Mouse (Mus musculus) stomach, postnatal 0 days (tissue): ENCODE measurements around the gene BC024063.

Experiments used
- CTCF ChIP-seq: IDR thresholded peaks from 2 replicates; pipeline ENCODE4 v1.5.1; 2016; ENCODE audit warnings: antibody characterized with exemption, low read depth, mild to moderate bottlenecking, moderate library complexity
- EP300 ChIP-seq: optimal IDR thresholded peaks from 2 replicates; pipeline ENCODE3; 2016; ENCODE audit warnings: antibody characterized with exemption

DNA sequence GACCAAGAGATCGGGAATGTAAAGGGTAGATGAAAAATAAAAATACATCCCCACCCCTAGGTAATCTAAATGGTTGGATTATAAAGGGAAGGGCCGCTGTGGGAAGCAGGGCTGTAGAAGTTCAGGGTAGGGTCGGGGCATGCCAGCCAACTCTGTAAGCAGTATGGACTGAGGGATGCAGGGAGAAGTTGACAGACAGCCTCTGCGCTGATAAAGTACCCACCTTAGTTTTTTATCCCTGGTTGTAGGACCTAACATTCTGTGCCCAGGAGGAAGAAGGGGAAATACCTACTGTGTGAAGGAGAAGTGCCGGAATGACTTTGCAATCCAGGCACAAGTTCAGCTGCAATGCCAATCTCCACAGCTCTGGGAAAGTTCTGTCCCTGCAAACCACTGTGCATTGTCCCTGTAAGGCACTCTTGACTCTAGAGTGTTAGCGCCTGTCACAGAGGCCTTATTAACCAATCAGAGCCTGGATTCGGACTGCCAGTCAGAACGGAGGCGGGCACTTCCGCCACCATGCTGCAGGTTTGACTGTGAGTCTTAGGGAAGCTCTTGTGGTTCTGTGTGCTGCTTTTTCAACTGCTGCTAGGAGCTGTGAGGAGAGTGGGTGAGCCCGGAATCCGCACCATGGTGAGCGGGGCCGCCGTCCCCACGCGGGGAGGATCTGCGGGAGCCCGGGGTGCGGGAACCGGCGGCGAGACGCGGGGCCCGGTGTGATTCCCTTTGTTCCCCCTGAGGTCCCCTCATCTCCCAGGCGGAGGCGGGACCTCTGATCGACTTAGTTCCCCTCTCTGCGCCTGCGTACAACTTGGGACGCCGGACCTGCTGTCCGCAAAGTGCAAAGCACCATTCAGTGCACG, 35.3 kb upstream of the BC024063 start, which contains the start of gene Zfp873:
- TF ChIP-seq CTCF (peak; percentile 33; the same call in 1 of the 2 replicates), EP300 (no peak)
